Mouse (Mus musculus) retina, postnatal 7 days (tissue): ENCODE data around the gene Gm867.

Experiments used
- DNase-seq: peaks from one replicate; pipeline ENCODE4 v3.0.0-alpha.2; 2012; ENCODE audit warnings: low read depth, low spot score

The Gm867 gene

DNA sequence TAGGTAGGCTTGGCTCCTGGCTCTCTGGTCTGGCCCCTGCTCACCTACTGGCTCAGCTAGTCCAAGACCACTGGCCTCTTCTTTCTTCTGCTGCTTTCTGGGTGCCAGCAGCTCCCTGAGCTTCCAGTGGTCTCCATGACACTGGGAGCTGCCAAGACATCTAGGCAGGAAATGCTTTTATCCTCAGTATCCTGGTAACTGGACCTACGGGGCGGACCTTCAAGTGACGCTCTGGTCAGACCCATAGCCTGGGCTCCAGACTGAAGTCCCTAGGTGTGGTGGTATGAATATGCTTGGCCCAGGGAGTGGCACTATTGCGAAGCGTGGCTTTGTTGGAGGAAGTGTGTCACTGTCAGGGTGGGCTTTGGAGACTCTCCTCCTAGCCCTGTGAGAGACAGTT is at the start of gene Gm867:
Gene Gm867, minus strand, starts transcription at position 153 of the 400 bp plus-strand sequence.
- DNase-seq: no peak

DNA sequence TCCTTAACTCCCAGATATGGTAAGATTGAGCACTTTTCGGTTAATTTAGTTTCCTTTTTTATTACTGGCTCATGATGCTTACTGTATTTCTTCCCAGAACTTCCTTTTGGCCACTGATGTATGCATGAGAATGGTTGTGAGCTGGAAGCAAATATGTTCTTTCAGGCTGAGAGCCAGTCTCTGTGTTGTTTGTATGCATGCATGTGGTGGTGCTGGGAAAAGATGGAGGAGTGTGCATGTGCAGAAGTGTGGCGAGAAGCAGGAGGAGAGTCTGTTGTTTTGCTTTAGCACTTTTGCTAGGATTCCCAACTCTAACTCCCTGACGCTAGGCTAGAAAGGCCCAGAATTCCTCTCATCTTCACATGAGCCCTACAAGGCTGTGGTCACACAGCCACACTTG is 39.0 kb upstream of the Gm867 start:
- no peak for DNase-seq

DNA sequence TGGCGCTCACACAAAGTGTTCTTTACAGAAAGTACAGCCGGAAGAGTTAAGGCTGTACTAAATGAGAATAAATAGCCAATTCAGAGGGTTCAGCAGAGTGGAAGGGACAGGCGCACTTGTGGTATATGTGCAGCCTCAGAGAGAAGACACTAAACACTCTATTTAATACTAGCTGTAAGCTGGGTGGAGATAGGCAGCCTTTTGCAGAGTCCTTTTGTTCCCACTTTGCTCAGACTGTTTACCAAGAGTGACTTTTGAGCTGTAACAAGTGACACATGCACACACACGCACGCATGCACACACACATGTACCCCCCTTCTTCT is 38.3 kb upstream of the Gm867 start:
- no peak for DNase-seq

DNA sequence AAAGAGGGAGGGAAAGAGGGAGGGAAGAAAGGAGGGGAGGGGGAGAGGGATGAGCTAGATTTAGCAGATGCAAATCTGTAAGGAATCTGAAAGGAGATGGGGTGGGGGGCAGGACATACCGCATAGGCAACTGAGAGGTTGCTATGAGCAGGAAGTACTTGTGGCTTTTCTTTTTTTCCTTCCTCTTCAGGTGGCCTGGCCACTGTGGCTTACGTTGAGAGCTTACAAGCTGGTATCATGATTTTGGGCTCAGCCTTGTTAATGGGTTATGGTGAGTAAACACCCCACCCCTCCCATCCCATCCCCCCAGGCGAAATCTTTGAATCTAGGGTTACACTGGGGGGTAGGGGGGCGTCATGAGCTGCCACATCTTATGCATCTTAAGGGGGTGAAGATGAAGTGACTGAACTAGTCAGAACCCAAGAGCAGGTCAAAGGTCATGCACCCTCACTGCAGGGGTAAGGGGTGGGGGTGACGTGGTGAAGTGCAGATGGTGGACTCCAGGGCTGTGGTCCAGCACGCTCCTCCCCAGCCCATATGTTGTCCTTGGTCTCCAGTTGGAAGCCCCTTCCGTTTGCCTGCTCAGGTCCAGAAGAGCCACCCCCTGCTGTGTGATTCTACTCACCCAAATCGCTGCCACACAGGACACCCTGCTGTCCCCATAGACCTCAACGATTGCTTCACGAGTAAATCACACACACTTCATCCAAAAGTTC is 37.8 kb upstream of the Gm867 start:
- no peak for DNase-seq

DNA sequence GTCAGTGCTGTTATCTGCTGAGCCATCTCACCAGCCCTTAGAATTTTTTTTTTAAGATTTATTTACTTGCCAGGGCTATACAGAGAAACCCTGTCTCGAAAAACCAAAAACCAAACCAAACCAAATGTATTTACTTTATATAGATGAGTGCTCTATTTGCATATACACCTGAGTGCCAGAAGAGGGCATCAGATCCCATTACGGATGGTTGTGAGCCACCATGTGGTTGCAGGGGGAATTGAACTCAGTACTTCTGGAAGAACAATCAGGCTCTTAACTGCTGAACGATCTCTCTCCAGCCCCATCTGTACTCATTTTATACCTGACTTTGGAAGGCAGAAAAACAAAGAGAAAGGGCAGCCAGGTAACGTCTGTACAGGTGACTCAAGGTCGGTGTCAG is 34.7 kb upstream of the Gm867 start:
- no peak for DNase-seq

DNA sequence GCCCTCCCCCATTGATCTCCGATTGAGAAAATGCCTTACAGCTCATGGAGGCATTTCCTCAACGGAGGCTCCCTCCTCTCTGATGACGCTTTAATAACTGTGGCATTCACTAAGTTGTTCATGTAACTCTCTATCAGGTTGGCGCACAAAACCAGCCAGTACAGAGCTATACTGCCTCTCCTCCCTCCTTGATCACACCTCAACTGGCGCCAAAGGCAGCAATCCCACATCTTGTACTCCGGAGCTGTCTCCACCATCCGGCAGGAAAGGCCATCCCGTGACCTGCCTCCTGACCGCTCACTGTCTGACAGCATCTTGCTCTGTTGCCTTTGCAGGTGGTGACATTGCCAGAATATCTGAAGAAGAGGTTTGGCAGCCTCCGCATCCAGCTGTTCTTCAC is 33.4 kb upstream of the Gm867 start:
- no peak for DNase-seq

DNA sequence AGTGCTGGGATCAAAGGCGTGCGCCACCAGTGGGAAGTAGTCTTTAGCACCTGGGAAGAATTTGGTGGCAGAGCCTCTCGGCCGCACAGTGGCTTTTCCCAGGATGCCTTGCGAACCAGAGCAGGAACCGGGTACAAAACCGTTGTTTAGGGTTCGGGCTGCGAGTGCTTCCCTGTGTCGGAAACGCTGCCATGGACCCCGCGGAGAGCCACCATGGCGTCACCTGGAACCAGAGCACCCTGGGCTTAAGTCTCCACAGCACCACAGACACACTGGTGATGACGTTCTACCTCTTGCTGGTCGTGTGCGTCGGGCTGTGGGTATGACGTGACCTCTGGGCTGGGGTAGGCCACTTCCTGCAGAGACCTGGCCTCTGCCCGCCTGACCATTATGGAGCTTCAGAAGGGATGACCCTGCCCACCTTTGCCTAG is 13.9 kb upstream of the Gm867 start, which contains the start of gene Gm5134:
Gene Gm5134, plus strand, starts transcription at position 134 of the 431 bp plus-strand sequence.
- no peak for DNase-seq

DNA sequence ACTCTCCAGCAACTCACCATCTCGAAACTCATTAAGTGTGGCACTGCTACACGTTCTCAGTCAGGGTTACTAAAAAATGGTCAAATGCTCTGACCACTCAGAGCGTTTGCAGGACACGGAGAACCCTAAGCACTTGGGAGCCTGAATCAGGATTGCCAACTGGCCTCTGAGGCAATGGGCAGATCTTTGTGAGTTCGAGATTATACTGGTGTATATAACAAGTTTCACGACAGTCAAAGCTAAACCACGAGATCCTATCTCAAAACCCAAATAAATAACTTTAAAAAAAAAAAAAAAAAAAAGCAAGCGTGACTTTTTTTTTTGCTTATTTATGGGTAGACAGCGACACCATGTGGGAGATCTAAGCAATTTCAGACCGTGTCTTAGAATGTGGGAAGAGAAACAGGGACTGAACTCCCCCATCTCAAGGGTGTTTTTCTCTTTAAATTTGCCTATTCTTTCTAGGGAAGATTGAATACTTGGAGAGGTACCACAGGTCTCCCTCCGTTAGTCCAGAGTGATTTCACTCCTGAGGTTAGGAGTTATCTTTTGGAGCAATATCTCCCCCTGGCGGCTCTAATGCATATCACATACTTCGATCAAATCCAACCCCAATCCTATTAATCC is 11.1 kb upstream of the Gm867 start:
- peak; percentile 53 for DNase-seq

DNA sequence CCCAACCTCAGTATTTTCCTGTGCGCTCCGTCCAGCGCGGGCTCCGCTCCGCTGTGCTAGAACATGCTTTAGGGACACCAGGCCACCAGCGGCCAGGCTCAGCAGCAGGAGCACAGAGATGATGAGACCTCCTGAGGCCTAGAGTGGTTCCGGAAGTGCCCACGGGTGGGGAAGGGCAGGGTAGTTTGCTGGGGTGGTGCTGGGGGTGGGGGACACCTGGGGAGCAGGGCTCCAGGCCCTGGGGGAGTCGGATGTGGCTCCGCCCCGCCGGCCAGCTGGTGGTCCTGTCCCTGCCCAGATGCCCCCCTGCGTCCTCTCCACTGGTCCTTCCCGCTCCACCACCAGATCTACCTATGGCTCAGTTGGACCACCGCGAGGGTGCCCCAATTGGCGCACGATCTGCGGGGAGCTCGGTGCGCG is 10.3 kb upstream of the Gm867 start:
- no peak for DNase-seq

DNA sequence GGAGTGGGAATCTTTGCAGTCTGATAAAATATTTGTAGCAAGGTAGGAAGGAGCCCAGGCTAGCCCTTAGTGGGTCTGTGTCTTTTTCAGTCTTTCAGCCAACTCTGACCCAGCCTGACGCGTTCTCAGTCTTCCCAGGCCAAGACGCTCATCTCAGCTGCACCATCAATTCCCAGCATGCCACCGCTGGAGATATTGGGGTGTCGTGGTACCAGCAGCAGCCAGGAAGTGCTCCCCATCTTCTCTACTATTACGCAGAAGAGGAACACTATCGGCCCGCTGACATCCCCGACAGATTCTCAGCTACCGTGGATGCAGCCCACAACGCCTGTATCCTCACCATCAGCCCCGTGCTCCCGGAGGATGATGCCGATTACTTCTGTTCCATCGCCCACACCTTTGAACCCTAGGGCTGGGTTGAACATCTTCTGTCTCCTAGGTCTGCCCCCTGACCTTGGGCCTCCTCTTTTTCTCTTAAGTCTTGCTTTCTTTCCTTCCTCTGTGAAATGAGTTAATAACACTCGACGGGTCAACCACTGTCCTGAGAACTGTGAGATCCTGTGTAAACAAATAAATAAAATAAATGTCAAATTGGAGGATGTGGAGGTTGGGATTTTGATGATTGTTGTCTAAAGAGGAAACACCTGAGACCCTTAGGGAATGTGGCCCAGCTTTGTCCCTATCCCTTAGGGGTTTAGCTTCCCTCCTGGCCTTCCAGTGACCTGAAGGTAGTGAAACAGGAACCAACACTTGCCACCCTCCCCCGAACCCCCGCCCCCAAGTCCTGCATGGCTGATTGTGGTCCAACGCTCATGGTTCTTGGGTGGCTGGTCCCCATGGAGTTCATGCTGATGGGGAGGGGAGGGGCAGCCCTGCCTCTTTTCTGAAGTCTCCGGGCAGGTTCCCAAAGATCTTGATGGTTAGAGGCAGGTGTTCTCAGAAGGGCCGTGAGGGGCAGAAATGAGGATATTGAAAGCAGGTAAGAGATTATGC is 8.9 kb upstream of the Gm867 start:
- no peak for DNase-seq

DNA sequence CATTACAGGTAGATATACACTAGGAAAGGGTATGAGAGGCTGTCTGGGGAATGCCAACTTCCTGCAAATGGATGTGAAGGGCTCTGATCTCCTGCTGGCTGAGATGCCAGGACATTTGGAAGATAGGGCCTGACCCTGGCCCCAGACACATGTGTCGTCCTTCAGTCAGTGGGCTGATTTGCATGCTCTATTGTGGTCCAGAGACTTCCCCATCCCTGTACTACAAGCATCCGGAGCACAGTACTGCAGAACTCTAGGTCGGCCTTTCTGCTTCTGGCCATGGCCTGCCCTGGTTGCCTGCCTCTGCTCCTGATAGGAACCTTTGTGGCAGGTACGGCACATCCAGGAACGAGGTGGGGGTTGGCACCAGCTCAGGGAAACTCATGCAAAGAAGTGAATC is 7.6 kb upstream of the Gm867 start:
- DNase-seq: no peak

DNA sequence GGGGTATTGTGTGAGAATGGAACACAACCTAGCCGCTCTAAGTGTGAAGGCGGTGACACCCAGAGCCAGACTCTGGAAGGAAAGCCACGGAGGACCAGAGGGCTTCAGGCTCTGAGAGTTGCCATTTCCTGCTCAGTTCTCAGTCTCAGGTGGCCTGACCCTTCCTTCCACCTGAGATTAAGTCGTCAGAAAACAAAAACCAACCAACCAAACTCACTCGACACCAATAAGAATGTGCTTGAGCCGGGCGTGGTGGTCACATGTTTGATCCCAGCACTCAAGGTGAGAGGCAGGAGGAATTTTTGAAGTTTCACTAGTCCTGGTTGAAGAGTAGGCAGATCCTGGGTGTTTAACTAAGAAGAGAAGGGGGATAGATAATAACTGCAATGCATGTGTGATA is 5.4 kb upstream of the Gm867 start:
- DNase-seq: no peak

DNA sequence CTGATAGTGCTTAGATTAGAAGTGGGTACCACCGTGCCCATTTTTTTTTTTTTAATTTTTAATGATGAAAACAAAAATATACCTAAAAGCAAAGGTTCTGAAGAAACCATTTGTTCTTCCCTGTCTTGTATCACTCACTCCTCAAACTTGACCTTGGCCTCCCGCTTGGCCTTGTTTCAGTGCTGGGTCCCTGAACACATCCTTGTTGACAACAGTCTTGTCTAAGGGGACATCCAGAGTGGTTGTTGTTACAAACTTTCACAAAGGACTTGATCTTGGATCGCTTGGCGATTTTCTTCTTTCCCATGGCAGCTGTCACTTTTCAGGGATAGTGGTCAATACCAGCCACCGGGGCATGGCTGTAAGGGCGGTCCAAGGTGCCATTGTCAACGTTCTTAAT is 4.7 kb upstream of the Gm867 start:
- no peak for DNase-seq

DNA sequence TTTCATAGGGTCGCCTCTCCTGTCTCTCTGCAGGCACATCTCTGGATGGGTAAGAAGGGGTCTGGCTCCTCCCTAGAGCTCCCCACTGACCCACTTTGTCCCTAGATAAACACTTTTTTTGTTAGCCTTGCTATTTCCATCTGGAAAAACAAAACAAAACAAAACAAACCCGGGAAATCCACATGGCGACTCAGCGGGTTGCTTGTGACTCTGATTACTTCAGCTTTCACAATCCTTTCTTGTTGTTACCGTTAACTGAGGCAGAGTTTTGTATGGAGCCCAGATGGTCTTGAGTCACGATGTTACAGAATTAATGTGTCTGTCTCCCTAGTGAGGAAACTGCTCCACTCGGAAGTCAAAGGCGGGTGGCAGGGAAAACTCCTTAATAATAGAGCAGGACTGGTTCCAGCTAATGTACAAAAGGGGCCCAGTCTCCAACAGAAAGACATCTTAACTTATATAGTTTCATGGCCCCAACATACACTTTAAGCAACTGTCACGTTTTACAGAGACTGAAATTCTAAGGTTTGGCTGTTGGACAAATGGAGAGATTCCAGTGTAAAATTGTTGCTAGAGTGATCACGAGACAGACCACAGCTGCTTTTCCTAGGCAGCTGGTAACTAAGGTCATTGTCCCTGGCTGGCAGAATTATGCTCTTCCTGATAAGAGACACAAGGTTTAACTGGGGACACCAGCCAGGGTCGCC is 3.7 kb upstream of the Gm867 start:
- DNase-seq: no peak

DNA sequence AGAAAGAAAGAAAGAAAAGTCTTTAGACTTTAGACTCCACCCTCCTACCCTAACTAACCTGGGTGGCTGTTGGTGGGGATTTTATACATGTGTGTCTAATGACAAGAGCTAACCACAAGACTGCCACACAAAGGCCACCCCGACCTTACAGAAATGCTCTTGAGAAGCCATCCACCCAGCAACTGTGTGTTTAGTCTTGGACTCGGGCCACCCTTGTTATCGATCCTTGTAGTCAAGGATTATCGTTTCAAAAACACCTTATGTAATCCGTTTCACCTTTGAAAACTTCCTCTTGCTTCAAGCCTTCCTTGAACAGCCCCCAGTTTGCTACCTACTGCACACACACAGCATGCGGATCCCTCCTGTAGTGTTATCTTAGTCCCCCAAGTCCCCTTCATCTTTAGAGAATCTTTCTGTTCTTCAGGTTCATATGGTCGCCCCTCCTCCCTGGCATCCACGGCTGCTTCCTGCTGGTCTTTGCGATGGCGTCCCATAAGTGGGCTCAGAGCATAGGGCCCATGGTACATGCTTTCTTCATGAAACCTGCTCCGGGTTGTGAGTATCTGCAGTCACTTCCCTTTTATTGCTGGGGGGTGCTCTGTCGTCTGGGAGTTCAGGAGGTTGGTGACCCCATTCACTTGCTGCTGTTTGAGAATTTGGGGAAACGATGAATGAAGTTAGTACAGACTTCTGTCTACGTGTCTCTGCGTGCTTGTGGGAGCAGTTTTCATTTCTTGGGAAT is 2.4 kb upstream of the Gm867 start, which contains the start of gene Vpreb3:
Gene Vpreb3, plus strand, starts transcription at position 322 of the 742 bp plus-strand sequence.
- no peak for DNase-seq

DNA sequence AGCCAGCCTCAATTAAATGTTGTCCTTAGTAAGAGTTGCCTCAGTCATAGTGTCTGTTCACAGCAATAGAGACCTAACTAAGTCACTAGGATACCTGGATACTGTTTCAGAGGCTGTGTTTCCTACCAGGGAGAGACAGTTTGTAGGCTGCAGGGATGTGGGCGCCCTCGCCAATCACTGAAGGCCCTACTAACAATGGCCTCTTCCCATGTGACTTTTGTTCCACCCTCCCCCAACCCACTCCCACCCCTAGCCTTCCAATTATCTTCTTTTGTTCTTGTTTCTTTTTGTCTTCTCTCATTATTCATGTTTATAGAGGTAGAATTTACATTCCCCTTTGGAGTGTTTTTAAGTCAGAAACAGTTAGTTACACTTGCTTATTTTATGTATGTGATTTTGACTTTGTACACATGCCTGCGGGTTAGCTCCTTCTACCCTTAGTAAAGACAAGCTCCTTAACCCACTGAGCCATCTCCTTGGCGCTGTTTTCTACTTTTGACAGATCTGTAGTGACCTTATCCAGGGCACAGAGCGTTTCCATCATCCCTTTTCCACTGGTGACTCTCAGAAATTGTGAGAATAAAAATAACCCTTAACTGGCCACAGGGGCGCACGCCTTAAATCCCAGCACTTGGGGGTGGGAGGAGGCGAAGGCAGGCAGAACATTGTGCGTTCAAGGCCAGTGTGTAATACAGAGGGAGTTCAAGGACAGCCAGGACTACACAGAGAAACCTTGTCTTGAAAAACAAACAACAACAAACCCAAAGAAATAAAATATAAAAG is 761 bp upstream of the Gm867 start:
- DNase-seq: no peak

DNA sequence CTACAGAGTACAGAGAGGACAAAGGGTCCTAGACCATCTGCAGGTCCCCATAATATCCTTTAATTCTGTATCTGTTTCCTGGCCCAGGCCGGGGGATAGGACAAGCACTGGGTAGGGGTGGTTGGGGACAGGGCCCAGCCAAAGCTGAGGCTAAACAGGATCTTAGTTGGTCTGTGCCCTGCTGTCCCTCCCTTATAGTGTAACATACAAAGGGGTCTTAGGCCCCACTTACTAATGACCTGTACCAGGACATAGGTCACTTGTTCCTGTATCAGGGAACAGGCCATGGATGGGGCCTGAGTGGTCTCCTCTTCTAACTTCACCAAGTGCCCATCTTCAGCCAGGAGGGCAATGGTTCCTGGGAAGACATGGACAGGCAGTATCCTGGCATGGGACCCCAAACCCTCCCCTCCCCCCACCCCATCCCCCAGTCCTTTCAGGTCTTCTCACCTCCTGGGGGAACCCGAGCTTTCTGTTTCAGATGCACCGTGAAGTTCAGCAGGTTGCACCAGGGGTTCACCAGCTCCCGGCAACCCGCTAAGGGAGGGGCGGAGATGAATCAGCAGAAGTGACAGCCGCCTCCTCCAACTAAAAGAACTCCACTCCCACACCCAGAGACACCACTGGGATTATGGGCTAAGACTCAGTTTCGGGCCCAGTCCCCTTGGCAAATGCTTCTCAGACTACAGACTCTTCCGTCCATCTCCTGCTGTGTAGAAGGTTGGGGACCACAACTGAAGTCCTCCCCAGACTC is 814 bp downstream of the Gm867 start:
- no peak for DNase-seq

DNA sequence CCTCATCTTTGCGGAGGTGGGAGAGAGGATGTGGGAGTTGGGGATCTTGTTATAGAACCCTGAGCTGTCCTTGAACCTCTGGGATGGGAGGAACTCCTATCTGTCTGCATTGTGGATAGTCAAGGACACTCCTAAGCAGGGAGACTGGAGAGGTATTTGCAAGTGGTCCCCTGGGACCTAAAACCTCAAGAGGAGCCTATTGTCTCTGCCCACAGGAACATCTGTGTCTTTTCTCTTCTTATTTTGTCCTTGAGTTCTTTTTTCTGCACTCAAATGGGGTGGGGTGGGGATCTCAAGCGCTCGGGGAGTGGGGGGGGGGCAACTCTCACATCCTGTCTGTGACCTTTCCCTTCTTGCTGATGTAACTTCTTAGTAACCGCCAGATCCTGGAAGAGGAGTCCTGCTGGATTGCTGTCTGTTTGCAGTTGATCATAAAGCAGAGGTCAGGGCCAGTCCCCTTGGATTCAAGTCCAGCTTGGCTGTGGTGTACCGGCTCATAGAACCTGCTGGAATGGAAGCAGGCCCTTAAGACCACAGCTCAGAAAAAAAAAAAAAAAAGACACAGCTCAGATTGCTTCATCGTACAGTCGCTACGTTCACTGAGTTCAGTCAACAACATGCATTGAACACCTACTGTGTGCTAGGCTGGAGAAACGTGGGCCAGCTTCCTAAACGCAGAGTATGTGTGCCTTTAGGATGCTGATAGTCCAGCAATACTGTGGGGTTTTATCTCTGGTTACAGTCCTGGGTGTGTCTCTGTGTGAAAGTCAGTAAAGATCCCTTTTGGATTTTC is 2.4 kb downstream of the Gm867 start:
- DNase-seq: no peak
